Mouse (Mus musculus): ENCODE data around the gene Rnf24. TPM values are rescaled to one million over a fixed set of nuclear protein-coding genes. Genes with fewer than 3 reads are reported as not detected.
"Not testable (repeated sequence)": the region's sequence is repeated elsewhere in the genome, so short reads cannot be mapped to it uniquely, and the experiment has no call there.

Gene Rnf24
- total RNA-seq, 2 experiments from 2014 or later, result 3.1 to 4.7 TPM

GRCm38 (mm10) chr2:131337602-131338001, 15.1 kb downstream of the Rnf24 start:
- DNase-seq, result no peak

GRCm38 (mm10) chr2:131330548-131330947, 22.1 kb downstream of the Rnf24 start:
- no peak for DNase-seq

GRCm38 (mm10) chr2:131328981-131329380, 23.7 kb downstream of the Rnf24 start:
- no peak for DNase-seq

- DNase-seq, result no peak
Observed at GRCm38 (mm10) chr2:131326044-131326443, 26.6 kb downstream of the Rnf24 start.

GRCm38 (mm10) chr2:131323675-131324074, 29.0 kb downstream of the Rnf24 start:
- DNase-seq, result no peak

GRCm38 (mm10) chr2:131321192-131321591, 31.5 kb downstream of the Rnf24 start:
- not testable (repeated sequence) for DNase-seq

- DNase-seq, result no peak
Observed at GRCm38 (mm10) chr2:131319401-131319800, 33.3 kb downstream of the Rnf24 start.

- no peak for DNase-seq
Observed at GRCm38 (mm10) chr2:131316167-131316566, 36.5 kb downstream of the Rnf24 start.

GRCm38 (mm10) chr2:131309296-131309695, 43.4 kb downstream of the Rnf24 start:
- DNase-seq, result no peak

GRCm38 (mm10) chr2:131307822-131308221, 44.9 kb downstream of the Rnf24 start:
- no peak for DNase-seq

GRCm38 (mm10) chr2:131307391-131307790, 45.3 kb downstream of the Rnf24 start:
- DNase-seq, result no peak

- not testable (repeated sequence) for DNase-seq
Observed at GRCm38 (mm10) chr2:131305226-131305625, 47.5 kb downstream of the Rnf24 start.

GRCm38 (mm10) chr2:131304497-131304896, 48.2 kb downstream of the Rnf24 start:
- no peak for DNase-seq

GRCm38 (mm10) chr2:131301635-131302034, 51.1 kb downstream of the Rnf24 start:
- DNase-seq, result no peak

- DNase-seq, result no peak
Observed at GRCm38 (mm10) chr2:131300485-131300884, 52.2 kb downstream of the Rnf24 start.

GRCm38 (mm10) chr2:131298674-131299073, 54.0 kb downstream of the Rnf24 start:
- not testable (repeated sequence) for DNase-seq

- DNase-seq, result no peak
Observed at GRCm38 (mm10) chr2:131296746-131297261, 55.9 kb downstream of the Rnf24 start.

- DNase-seq, result no peak
Observed at GRCm38 (mm10) chr2:131290669-131291068, 62.0 kb downstream of the Rnf24 start.

GRCm38 (mm10) chr2:131286276-131286675, 66.4 kb downstream of the Rnf24 start:
- DNase-seq, result no peak

- DNase-seq, result no peak
Observed at GRCm38 (mm10) chr2:131281596-131281995, 71.1 kb downstream of the Rnf24 start.

GRCm38 (mm10) chr2:131276722-131277121, 76.0 kb downstream of the Rnf24 start:
- no peak for DNase-seq

- DNase-seq, result no peak
Observed at GRCm38 (mm10) chr2:131275493-131275892, 77.2 kb downstream of the Rnf24 start.

GRCm38 (mm10) chr2:131265056-131265455, 87.6 kb downstream of the Rnf24 start:
- DNase-seq, result no peak

GRCm38 (mm10) chr2:131264027-131264426, 88.7 kb downstream of the Rnf24 start:
- no peak for DNase-seq

Measured in gastrocnemius, postnatal 10 days (tissue).